Mouse (Mus musculus) CD4-positive, CD25-positive, alpha-beta regulatory T cell, adult 2 months (primary cell): Measurements from ENCODE around the gene Prok1.

ENCODE experiments used
- DNase-seq: peaks from one replicate; pipeline ENCODE4 v3.0.0-alpha.2; 2012; ENCODE audit warnings: low read depth, low spot score

Prok1 gene

GRCm38 (mm10) chr3:107238471-107238980 is 981 bp downstream of the Prok1 start:
- DNase-seq = no peak

GRCm38 (mm10) chr3:107238051-107238450 is 1.5 kb downstream of the Prok1 start:
- no peak for DNase-seq

- no peak for DNase-seq
Observed at GRCm38 (mm10) chr3:107233945-107234344, 5.6 kb downstream of the Prok1 start.

- DNase-seq = peak; percentile 94
Observed at GRCm38 (mm10) chr3:107233351-107233813, 6.1 kb downstream of the Prok1 start.

GRCm38 (mm10) chr3:107231202-107231601 is 8.3 kb downstream of the Prok1 start:
- no peak for DNase-seq

GRCm38 (mm10) chr3:107230527-107230926 is 9.0 kb downstream of the Prok1 start, which contains the start of gene A630076J17Rik:
Gene A630076J17Rik (plus strand): TSS chr3:107230614.
- DNase-seq = no peak

GRCm38 (mm10) chr3:107229822-107230221 is 9.7 kb downstream of the Prok1 start:
- DNase-seq = no peak

- DNase-seq = no peak
Observed at GRCm38 (mm10) chr3:107229221-107229620, 10.3 kb downstream of the Prok1 start.

GRCm38 (mm10) chr3:107225820-107226219 is 13.7 kb downstream of the Prok1 start:
- no peak for DNase-seq

GRCm38 (mm10) chr3:107223230-107223629 is 16.3 kb downstream of the Prok1 start:
- no peak for DNase-seq

- DNase-seq = no peak
Observed at GRCm38 (mm10) chr3:107221608-107222007, 17.9 kb downstream of the Prok1 start, which contains the start of gene Cym. Gene Cym (minus strand): TSS chr3:107221732.

- no peak for DNase-seq
Observed at GRCm38 (mm10) chr3:107218572-107218971, 20.9 kb downstream of the Prok1 start.

GRCm38 (mm10) chr3:107217101-107217480 is 22.4 kb downstream of the Prok1 start:
- DNase-seq = no peak

- DNase-seq = no peak
Observed at GRCm38 (mm10) chr3:107216400-107217100, 23.0 kb downstream of the Prok1 start.

GRCm38 (mm10) chr3:107214606-107215005 is 24.9 kb downstream of the Prok1 start:
- DNase-seq = no peak

- DNase-seq = no peak
Observed at GRCm38 (mm10) chr3:107207625-107208253, 31.8 kb downstream of the Prok1 start.

GRCm38 (mm10) chr3:107206490-107207150 is 32.9 kb downstream of the Prok1 start:
- peak; percentile 50 for DNase-seq

GRCm38 (mm10) chr3:107205994-107206393 is 33.5 kb downstream of the Prok1 start:
- DNase-seq = peak; percentile 88

- DNase-seq = no peak
Observed at GRCm38 (mm10) chr3:107205170-107205569, 34.3 kb downstream of the Prok1 start.

GRCm38 (mm10) chr3:107204413-107204812 is 35.1 kb downstream of the Prok1 start:
- DNase-seq = no peak

GRCm38 (mm10) chr3:107201310-107202180 is 38.0 kb downstream of the Prok1 start:
- DNase-seq = no peak
